ENCODE assay signal across 8 mouse cellular contexts in genomic region chr11:82991469-82992166, GRCm38 (mm10). TPM values are rescaled to one million over a fixed set of nuclear protein-coding genes. Genes with fewer than 3 reads are reported as not detected.
DNase-seq lines count a peak whose midpoint lies in the region; ATAC-seq and TF ChIP-seq lines count a peak whose summit lies in the region.

Slfn9 (minus strand) TSS chr11:82991830.

- peak; percentile 39 for DNase-seq in ES-E14 (ENCODE audit: low read depth, low spot score)
- peak; percentile 84 for DNase-seq in adrenal gland, postnatal 25 days
- peak; percentile 59 for DNase-seq in forebrain, embryonic 11.5 days (ENCODE audit: low spot score)
- peak; percentile 64 to 67 for DNase-seq in heart, postnatal 14 days
- peak; percentile 32 to 65 for DNase-seq in kidney, postnatal 36 days
- DNase-seq in urinary bladder, postnatal 36 days (ENCODE audit: low spot score in 2 of 2): peak; percentile 15 to 27

- H3K27me3 ChIP-seq in forebrain, embryonic 11.5 days (ENCODE audit: control insufficient read depth, insufficient read depth, low read length): no peaks in the 10 kb centered on the region
- H3K27me3 ChIP-seq in lung, embryonic 15.5 days: no peaks in the 10 kb centered on the region

- peak within 1 kb of the TSS; percentile 33; the same call in 1 of the 2 replicates for H3K9ac ChIP-seq in ES-E14 (ENCODE audit: insufficient read depth, low read depth, low read length, poor library complexity, severe bottlenecking)
- H3K9ac ChIP-seq in forebrain, embryonic 11.5 days (ENCODE audit: low read length): peak within 1 kb of the TSS; percentile 59
- H3K9ac ChIP-seq in lung, embryonic 15.5 days: peak within 1 kb of the TSS; percentile 63

- WGBS in forebrain, embryonic 11.5 days: 10% methylated on average over 14 of the region's 14 CpGs
- WGBS in lung, embryonic 15.5 days: 3% methylated on average over 14 of the region's 14 CpGs

- no peaks in the 10 kb centered on the region; the same call in 1 of the 2 replicates for H3K36me3 ChIP-seq in ES-E14 (ENCODE audit: control insufficient read depth, insufficient read depth, low read length, poor library complexity, severe bottlenecking)
- no peaks in the 10 kb centered on the region for H3K36me3 ChIP-seq in forebrain, embryonic 11.5 days (ENCODE audit: control insufficient read depth, insufficient read depth, low read length)
- peaks cover 7% of the 10 kb centered on the region; the same call in 1 of the 2 replicates for H3K36me3 ChIP-seq in lung, embryonic 15.5 days

- no peaks in the 10 kb centered on the region for H3K9me3 ChIP-seq in ES-E14 (ENCODE audit: control insufficient read depth, insufficient read depth, low read depth, low read length)
- H3K9me3 ChIP-seq in forebrain, embryonic 11.5 days (ENCODE audit: control insufficient read depth, low read length): no peaks in the 10 kb centered on the region
- H3K9me3 ChIP-seq in lung, embryonic 15.5 days: no peaks in the 10 kb centered on the region

- in situ Hi-C loops in ES-E14 (cut with MboI; ENCODE audit: low sequenced_read_pairs in 2 of 2, unreplicated experiment in 2 of 2): no loop called here

- H3K4me3 ChIP-seq in ES-E14 (ENCODE audit: insufficient read depth in 1 of 2, low read depth in 1 of 2, low read length in 2 of 2, poor library complexity in 1 of 2, severe bottlenecking in 1 of 2): 0 out of 4 replicates have a peak within 1 kb of the TSS, but pooled peaks of 1 of the 2 experiments have one; percentile 26
- H3K4me3 ChIP-seq in forebrain, embryonic 11.5 days (ENCODE audit: low read depth, low read length): peak within 1 kb of the TSS; percentile 26
- H3K4me3 ChIP-seq in lung, embryonic 15.5 days: peak within 1 kb of the TSS; percentile 53

- peaks cover 4 to 14% of the 10 kb centered on the region in 2 experiments; a peak in 2 of 4 replicates for H3K4me1 ChIP-seq in ES-E14 (ENCODE audit: control insufficient read depth in 2 of 2, insufficient read depth in 2 of 2, low read length in 2 of 2, poor library complexity in 1 of 2)
- H3K4me1 ChIP-seq in forebrain, embryonic 11.5 days (replicated peaks; ENCODE audit: control insufficient read depth, insufficient read depth, low read length): no peaks in the 10 kb centered on the region; the same call in 1 of the 2 replicates
- peaks cover 18% of the 10 kb centered on the region for H3K4me1 ChIP-seq in lung, embryonic 15.5 days

- intact Hi-C loops in heart, postnatal 14 days (cut with DNase I): no loop called here

- no peak for ATAC-seq in forebrain, embryonic 11.5 days (replicated peaks; ENCODE audit: low FRiP score)
- ATAC-seq in lung, embryonic 15.5 days (ENCODE audit: borderline replicate concordance, extremely low read depth, low FRiP score, low TSS enrichment): peak; percentile 27; the same call in 1 of the 2 replicates
- ATAC-seq in neutrophil, adult 5-6 weeks (ENCODE audit: extremely low read depth, insufficient number of reproducible peaks, low FRiP score, poor library complexity, severe bottlenecking): peak; percentile 15; the same call in 1 of the 2 replicates

- no peak within 1 kb of the TSS for H3K27ac ChIP-seq in ES-E14 (ENCODE audit: insufficient read depth, low read depth, low read length, poor library complexity, severe bottlenecking)
- no peak within 1 kb of the TSS for H3K27ac ChIP-seq in forebrain, embryonic 11.5 days (ENCODE audit: low read depth, low read length)
- peak within 1 kb of the TSS; percentile 83 for H3K27ac ChIP-seq in lung, embryonic 15.5 days

- peak within 1 kb of the TSS; percentile 65 for H3K4me2 ChIP-seq in forebrain, embryonic 11.5 days (ENCODE audit: low read depth, low read length, severe bottlenecking)
- H3K4me2 ChIP-seq in lung, embryonic 15.5 days: peak within 1 kb of the TSS; percentile 81

TF ChIP-seq in ES-E14, 5 proteins besides CTCF, POLR2A, EP300 and RAD21:
- TF ChIP-seq HCFC1 (IDR thresholded peaks at IDR 0.05; ENCODE audit: borderline replicate concordance, insufficient read depth, low read length) (no peak), MAFK (IDR thresholded peaks at IDR 0.05; ENCODE audit: insufficient read depth, low read depth, low read length) (no peak)

RNA-seq across cellular contexts. Expression of gene Slfn9, which starts in this region (rescaled TPM):
- 10.9 and 12.3 TPM in 2 replicates for total RNA-seq in ES-E14 (2012; rRNA removed)
- total RNA-seq in adrenal gland, postnatal 25 days (2021): 16.6 and 19.7 TPM in 2 replicates
- polyA plus RNA-seq in forebrain, embryonic 11.5 days (2014; fragmentation: Nextera tagmentation; extraction: Ambion mirVana): 9.3 and 9.8 TPM in 2 replicates
- total RNA-seq in heart, postnatal 14 days (2021): 1 to 10 TPM; 1.2 to 2.3 TPM
- 35.5 and 37.9 TPM in 2 replicates for polyA plus RNA-seq in lung, embryonic 15.5 days (2015; fragmentation: Nextera tagmentation; extraction: Ambion mirVana)
- 5.5 and 8.0 TPM in 2 replicates for total RNA-seq in neutrophil, adult 5-6 weeks (2017)

Comparison
In these comparisons a context has a peak if more than half of its experiments do, and no peak if none do; other contexts are left out.
1. DNase-seq: peak in every context shown above with its lines; median percentile 84 in adrenal gland, postnatal 25 days; 66 in heart, postnatal 14 days; 59 in forebrain, embryonic 11.5 days; 48 in kidney, postnatal 36 days; 39 in ES-E14; 21 in urinary bladder, postnatal 36 days.